Mouse (Mus musculus) urinary bladder, postnatal 0 days (tissue): ENCODE data around the gene Ddx31. TPM values are rescaled to one million over a fixed set of nuclear protein-coding genes. Genes with fewer than 3 reads are reported as not detected.

Experiments
- polyA plus RNA-seq: library from polyadenylated mRNA; unstranded; fragments of >200 nt; fragmentation: Nextera tagmentation; extraction: Ambion mirVana; gene quantifications from 2 replicates; pipeline ENCODE4 v1.2.1, GENCODE M21; 2015

Ddx31 gene
- 5.3 and 5.6 TPM in 2 replicates for polyA plus RNA-seq

DNA sequence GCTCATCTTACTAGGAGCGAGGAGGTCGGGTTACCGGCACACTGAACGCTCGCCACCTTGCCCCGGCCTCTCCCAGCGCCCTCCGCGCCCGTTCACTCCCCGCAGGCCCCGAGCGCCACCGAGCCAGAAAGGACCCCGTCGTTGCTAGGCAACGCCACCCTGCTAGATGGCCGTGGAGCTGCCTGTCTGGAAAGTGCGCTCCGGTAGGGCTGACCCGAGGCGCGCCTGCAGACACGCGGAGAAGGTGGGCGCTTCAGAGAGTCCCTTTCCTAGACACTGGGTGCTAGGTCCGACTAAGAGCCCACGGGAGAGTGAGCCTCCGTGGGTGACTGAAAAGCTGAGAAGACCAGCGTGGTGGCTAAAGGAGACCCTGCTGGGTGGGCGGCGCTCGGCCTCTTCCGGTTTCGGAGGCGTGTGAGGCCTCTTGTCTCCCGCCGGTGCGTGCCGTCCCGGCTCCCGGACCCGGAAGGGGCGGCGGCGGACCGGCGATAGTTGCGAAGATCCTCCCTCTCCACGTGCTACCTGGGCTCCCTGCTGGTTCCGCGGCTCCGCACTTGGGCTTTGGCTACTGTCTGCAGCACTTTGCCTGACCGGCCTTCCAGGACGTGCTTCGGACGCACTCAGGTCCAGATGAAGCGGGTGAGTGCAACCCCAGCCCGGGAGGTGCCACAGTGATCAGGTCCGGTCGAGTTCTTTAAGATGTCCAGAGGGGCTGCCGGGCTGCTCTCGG is at the start of gene Ddx31, which contains the start of gene Gtf3c4:
Gene Ddx31, plus strand, starts transcription at position 185 of the 730 bp plus-strand sequence.
Gene Gtf3c4, minus strand, starts transcription at position 139 of the 730 bp plus-strand sequence.

GRCm38 (mm10) chr2:28916513-28916865 is 76.3 kb downstream of the Ddx31 start, which contains the start of gene Barhl1:
TSS of gene Barhl1 (minus strand) at chr2:28916668.

Other genes with a start within 250 kb of the Ddx31 start
- 0.21 TPM in 1 of 2 replicates, not detected in the other for gene Gfi1b, start 218.4 kb upstream of the Ddx31 start, polyA plus RNA-seq
- gene Tsc1, start 199.2 kb upstream of the Ddx31 start, polyA plus RNA-seq, result 6.6 and 7.1 TPM in 2 replicates
- gene Spaca9, start 140.7 kb upstream of the Ddx31 start, polyA plus RNA-seq, result 1.7 and 1.9 TPM in 2 replicates
- 0.33 and 0.47 TPM in 2 replicates for gene Ak8, start 140.2 kb upstream of the Ddx31 start, polyA plus RNA-seq
- 4.4 and 4.9 TPM in 2 replicates for gene Gtf3c4, start within 50 bp of the Ddx31 start, polyA plus RNA-seq
- gene Barhl1, start 76.3 kb downstream of the Ddx31 start, polyA plus RNA-seq, result not detected in 2 replicates
- 0.12 and 0.16 TPM in 2 replicates for gene Cfap77, start 214.7 kb downstream of the Ddx31 start, polyA plus RNA-seq
- gene Ttf1, start 219.9 kb downstream of the Ddx31 start, polyA plus RNA-seq, result 4.7 TPM in 2 replicates